Mouse (Mus musculus): ENCODE measurements around the gene Cd59b. TPM values are rescaled to one million over a fixed set of nuclear protein-coding genes. Genes with fewer than 3 reads are reported as not detected.

The Cd59b gene
- polyA plus RNA-seq (2015; fragmentation: Nextera tagmentation; extraction: Ambion mirVana) = 1.4 and 2.8 TPM in 2 replicates

GRCm38 (mm10) chr2:104069704-104070185 is at the start of gene Cd59b:
Gene Cd59b (plus strand): TSS chr2:104069849.
- H3K27ac ChIP-seq (ENCODE audit: low read length) = no peak within 1 kb of the TSS

GRCm38 (mm10) chr2:104023096-104023495 is 46.6 kb upstream of the Cd59b start:
- no peaks in the 10 kb centered on the region for H3K9me3 ChIP-seq (replicated peaks; ENCODE audit: control insufficient read depth, low read length, poor library complexity, severe bottlenecking)
- no peak overlapping the region for H3K4me2 ChIP-seq (ENCODE audit: low read length)
- WGBS = 80% methylated on average over 7 of the region's 7 CpGs
- H3K4me3 ChIP-seq (ENCODE audit: low read depth, low read length) = no peak overlapping the region
- H3K36me3 ChIP-seq (ENCODE audit: control insufficient read depth, insufficient read depth, low read length) = no peaks in the 10 kb centered on the region
- H3K9ac ChIP-seq (ENCODE audit: low read depth, low read length) = no peak overlapping the region
- H3K27me3 ChIP-seq (ENCODE audit: control insufficient read depth, insufficient read depth, low read depth, low read length) = no peaks in the 10 kb centered on the region
- 0 out of 2 replicates have a peak, but pooled peaks cover 3% of the 10 kb centered on the region for H3K4me1 ChIP-seq (ENCODE audit: control insufficient read depth, insufficient read depth, low read length)
- H3K27ac ChIP-seq (ENCODE audit: low read length) = no peak overlapping the region
- no peak for ATAC-seq

More at GRCm38 (mm10) chr2:104069704-104070185, at the start of gene Cd59b:
- peak within 1 kb of the TSS; percentile 29 for H3K4me3 ChIP-seq (ENCODE audit: low read depth, low read length)
- ATAC-seq = peak; percentile 86
- H3K9me3 ChIP-seq (replicated peaks; ENCODE audit: control insufficient read depth, low read length, poor library complexity, severe bottlenecking) = no peaks in the 10 kb centered on the region
- no peaks in the 10 kb centered on the region for H3K36me3 ChIP-seq (ENCODE audit: control insufficient read depth, insufficient read depth, low read length)
- no peaks in the 10 kb centered on the region for H3K27me3 ChIP-seq (ENCODE audit: control insufficient read depth, insufficient read depth, low read depth, low read length)
- 6% methylated on average over 13 of the region's 13 CpGs for WGBS
- peak within 1 kb of the TSS; percentile 55 for H3K4me2 ChIP-seq (ENCODE audit: low read length)
- 0 out of 2 replicates have a peak, but pooled peaks cover 7% of the 10 kb centered on the region for H3K4me1 ChIP-seq (ENCODE audit: control insufficient read depth, insufficient read depth, low read length)
- peak within 1 kb of the TSS; percentile 56 for H3K9ac ChIP-seq (ENCODE audit: low read depth, low read length)

GRCm38 (mm10) chr2:104024656-104025055 is 45.0 kb upstream of the Cd59b start:
- WGBS = 88% methylated on average over 4 of the region's 4 CpGs
- no peak overlapping the region for H3K9ac ChIP-seq (ENCODE audit: low read depth, low read length)
- H3K4me2 ChIP-seq (ENCODE audit: low read length) = no peak overlapping the region
- no peak overlapping the region for H3K27ac ChIP-seq (ENCODE audit: low read length)
- no peaks in the 10 kb centered on the region for H3K27me3 ChIP-seq (ENCODE audit: control insufficient read depth, insufficient read depth, low read depth, low read length)
- H3K4me1 ChIP-seq (ENCODE audit: control insufficient read depth, insufficient read depth, low read length) = peaks cover 16% of the 10 kb centered on the region
- no peaks in the 10 kb centered on the region for H3K9me3 ChIP-seq (replicated peaks; ENCODE audit: control insufficient read depth, low read length, poor library complexity, severe bottlenecking)
- H3K36me3 ChIP-seq (ENCODE audit: control insufficient read depth, insufficient read depth, low read length) = no peaks in the 10 kb centered on the region
- ATAC-seq = no peak
- no peak overlapping the region for H3K4me3 ChIP-seq (ENCODE audit: low read depth, low read length)

- Histone ChIP-seq H3K27me3 (ENCODE audit: control insufficient read depth, insufficient read depth, low read depth, low read length) (no peaks in the 10 kb centered on the region), H3K27ac (ENCODE audit: low read length) (peak within 1 kb of the TSS; percentile 64), H3K9ac (ENCODE audit: low read depth, low read length) (peak within 1 kb of the TSS; percentile 98), H3K9me3 (replicated peaks; ENCODE audit: control insufficient read depth, low read length, poor library complexity, severe bottlenecking) (no peaks in the 10 kb centered on the region), H3K4me1 (ENCODE audit: control insufficient read depth, insufficient read depth, low read length) (peaks cover 26% of the 10 kb centered on the region), H3K36me3 (ENCODE audit: control insufficient read depth, insufficient read depth, low read length) (0 out of 2 replicates have a peak, but pooled peaks cover 2% of the 10 kb centered on the region), H3K4me2 (ENCODE audit: low read length) (peak within 1 kb of the TSS; percentile 76), H3K4me3 (ENCODE audit: low read depth, low read length) (peak within 1 kb of the TSS; percentile 87)
- ATAC-seq = peak; percentile 98
- WGBS = under 1% methylated on average over 40 of the region's 44 CpGs
Observed at GRCm38 (mm10) chr2:104027458-104028138, 42.1 kb upstream of the Cd59b start, which contains the start of gene Fbxo3. Gene Fbxo3 (plus strand): TSS chr2:104027721.

- no peaks in the 10 kb centered on the region for H3K27me3 ChIP-seq (ENCODE audit: control insufficient read depth, insufficient read depth, low read depth, low read length)
- ATAC-seq = peak; percentile 77
- under 1% methylated on average over 32 of the region's 32 CpGs for WGBS
- peak within 1 kb of the TSS; percentile 98 for H3K9ac ChIP-seq (ENCODE audit: low read depth, low read length)
- H3K36me3 ChIP-seq (ENCODE audit: control insufficient read depth, insufficient read depth, low read length) = 0 out of 2 replicates have a peak, but pooled peaks cover 2% of the 10 kb centered on the region
- peak within 1 kb of the TSS; percentile 64 for H3K27ac ChIP-seq (ENCODE audit: low read length)
- H3K9me3 ChIP-seq (replicated peaks; ENCODE audit: control insufficient read depth, low read length, poor library complexity, severe bottlenecking) = no peaks in the 10 kb centered on the region
- H3K4me3 ChIP-seq (ENCODE audit: low read depth, low read length) = peak within 1 kb of the TSS; percentile 87
- peaks cover 26% of the 10 kb centered on the region for H3K4me1 ChIP-seq (ENCODE audit: control insufficient read depth, insufficient read depth, low read length)
- peak within 1 kb of the TSS; percentile 76 for H3K4me2 ChIP-seq (ENCODE audit: low read length)
Observed at GRCm38 (mm10) chr2:104028139-104028723, 41.4 kb upstream of the Cd59b start, which contains the start of gene 4931422A03Rik. Gene 4931422A03Rik (minus strand): TSS chr2:104028361.

GRCm38 (mm10) chr2:104029074-104029473 is 40.6 kb upstream of the Cd59b start:
- Histone ChIP-seq H3K9ac (ENCODE audit: low read depth, low read length) (peak overlapping the region; percentile 30; the same call in 1 of the 2 replicates), H3K4me1 (ENCODE audit: control insufficient read depth, insufficient read depth, low read length) (peaks cover 26% of the 10 kb centered on the region), H3K27me3 (ENCODE audit: control insufficient read depth, insufficient read depth, low read depth, low read length) (no peaks in the 10 kb centered on the region), H3K4me3 (ENCODE audit: low read depth, low read length) (peak overlapping the region; percentile 87), H3K36me3 (ENCODE audit: control insufficient read depth, insufficient read depth, low read length) (peaks cover 6% of the 10 kb centered on the region; the same call in 1 of the 2 replicates), H3K9me3 (replicated peaks; ENCODE audit: control insufficient read depth, low read length, poor library complexity, severe bottlenecking) (no peaks in the 10 kb centered on the region), H3K4me2 (ENCODE audit: low read length) (peak overlapping the region; percentile 76), H3K27ac (ENCODE audit: low read length) (no peak overlapping the region)
- ATAC-seq = no peak
- 91% methylated on average over 2 of the region's 2 CpGs for WGBS

GRCm38 (mm10) chr2:104030381-104030780 is 39.3 kb upstream of the Cd59b start:
- H3K4me1 ChIP-seq (ENCODE audit: control insufficient read depth, insufficient read depth, low read length) = peaks cover 26% of the 10 kb centered on the region
- no peaks in the 10 kb centered on the region for H3K9me3 ChIP-seq (replicated peaks; ENCODE audit: control insufficient read depth, low read length, poor library complexity, severe bottlenecking)
- peaks cover 11% of the 10 kb centered on the region for H3K36me3 ChIP-seq (ENCODE audit: control insufficient read depth, insufficient read depth, low read length)
- H3K4me2 ChIP-seq (ENCODE audit: low read length) = no peak overlapping the region
- no peak overlapping the region for H3K4me3 ChIP-seq (ENCODE audit: low read depth, low read length)
- no peak overlapping the region for H3K9ac ChIP-seq (ENCODE audit: low read depth, low read length)
- H3K27me3 ChIP-seq (ENCODE audit: control insufficient read depth, insufficient read depth, low read depth, low read length) = no peaks in the 10 kb centered on the region
- ATAC-seq = no peak
- 86% methylated on average over 3 of the region's 3 CpGs for WGBS
- H3K27ac ChIP-seq (ENCODE audit: low read length) = no peak overlapping the region

GRCm38 (mm10) chr2:104032056-104032455 is 37.6 kb upstream of the Cd59b start:
- Histone ChIP-seq H3K9ac (ENCODE audit: low read depth, low read length) (no peak overlapping the region), H3K4me3 (ENCODE audit: low read depth, low read length) (no peak overlapping the region), H3K4me2 (ENCODE audit: low read length) (no peak overlapping the region), H3K27ac (ENCODE audit: low read length) (no peak overlapping the region), H3K27me3 (ENCODE audit: control insufficient read depth, insufficient read depth, low read depth, low read length) (no peaks in the 10 kb centered on the region), H3K4me1 (ENCODE audit: control insufficient read depth, insufficient read depth, low read length) (peaks cover 26% of the 10 kb centered on the region), H3K9me3 (replicated peaks; ENCODE audit: control insufficient read depth, low read length, poor library complexity, severe bottlenecking) (no peaks in the 10 kb centered on the region), H3K36me3 (ENCODE audit: control insufficient read depth, insufficient read depth, low read length) (peaks cover 20% of the 10 kb centered on the region)
- ATAC-seq = no peak
- 91% methylated on average over 3 of the region's 3 CpGs for WGBS
